ENCODE assay signal across 8 mouse cellular contexts in the genomic region with DNA sequence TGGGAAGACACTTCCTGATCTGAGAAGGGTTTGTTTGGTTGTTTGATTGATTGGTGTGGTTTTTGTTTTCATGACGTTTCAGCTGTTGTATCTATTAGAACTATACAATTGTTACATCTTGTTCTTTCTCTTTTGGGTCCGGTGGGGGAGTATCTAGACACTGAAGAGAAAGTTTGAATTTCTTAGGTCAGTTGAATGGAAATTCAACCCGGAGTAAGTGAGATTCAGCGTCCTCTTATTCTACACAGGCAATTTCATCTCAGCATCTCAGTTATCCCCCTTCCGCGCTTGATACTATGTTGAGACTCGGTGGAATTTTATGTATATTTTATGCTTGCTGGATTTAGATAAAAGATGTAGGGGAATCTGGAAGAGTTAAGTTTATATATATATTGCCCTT. TPM values are rescaled to one million over a fixed set of nuclear protein-coding genes. Genes with fewer than 3 reads are reported as not detected.
A peak's percentile ranks its signal among the peaks of the same experiment; 100 is the strongest.
DNase-seq lines count a peak whose midpoint lies in the region; ATAC-seq and TF ChIP-seq lines count a peak whose summit lies in the region.

No protein-coding gene starts in this region.

- no peak overlapping the region for H3K9ac ChIP-seq in hindbrain, embryonic 16.5 days (ENCODE audit: low read depth, low read length)
- no peak overlapping the region for H3K9ac ChIP-seq in midbrain, embryonic 16.5 days (ENCODE audit: low read depth, low read length)

- H3K36me3 ChIP-seq in hindbrain, embryonic 16.5 days (ENCODE audit: control insufficient read depth, insufficient read depth, low read length), result no peaks in the 10 kb centered on the region
- H3K36me3 ChIP-seq in midbrain, embryonic 16.5 days (ENCODE audit: control insufficient read depth, insufficient read depth, low read length), result no peaks in the 10 kb centered on the region

- WGBS in hindbrain, embryonic 16.5 days, result 9% methylated on average over 7 of the region's 7 CpGs
- 13% methylated on average over 7 of the region's 7 CpGs for WGBS in midbrain, embryonic 16.5 days

- no peak for DNase-seq in left cerebral cortex, adult 2 months (ENCODE audit: extremely low spot score in 1 of 2, low spot score in 2 of 2)
- no peak for DNase-seq in left cerebral cortex, adult 18-20 months (ENCODE audit: low spot score in 2 of 2)
- peak; percentile 13 for DNase-seq in c-Kit-positive CD71-positive TER-119-negative erythroid progenitor cells, embryonic 14.5 days (ENCODE audit: low read depth)
- no peak for DNase-seq in layer of hippocampus, postnatal 10 days (ENCODE audit: low spot score in 2 of 2)
- DNase-seq in thymus, postnatal 4 days, result no peak

- H3K4me3 ChIP-seq in left cerebral cortex, adult 2 months, result peak overlapping the region; percentile 62
- H3K4me3 ChIP-seq in hindbrain, embryonic 16.5 days (ENCODE audit: low read length), result peak overlapping the region; percentile 21; the same call in 1 of the 2 replicates
- H3K4me3 ChIP-seq in midbrain, embryonic 16.5 days (ENCODE audit: low read depth, low read length), result 0 out of 2 replicates have a peak overlapping the region, but pooled peaks have one; percentile 16

- H3K9me3 ChIP-seq in hindbrain, embryonic 16.5 days (ENCODE audit: control insufficient read depth, low read length), result no peaks in the 10 kb centered on the region
- H3K9me3 ChIP-seq in midbrain, embryonic 16.5 days (replicated peaks; ENCODE audit: control insufficient read depth, low read length, poor library complexity, severe bottlenecking), result no peaks in the 10 kb centered on the region

- H3K27ac ChIP-seq in left cerebral cortex, adult 2 months, result no peak overlapping the region
- no peak overlapping the region for H3K27ac ChIP-seq in hindbrain, embryonic 16.5 days (ENCODE audit: low read depth, low read length)
- no peak overlapping the region for H3K27ac ChIP-seq in midbrain, embryonic 16.5 days (ENCODE audit: low read length)

- TF ChIP-seq CTCF in left cerebral cortex, adult 2 months (IDR thresholded peaks at IDR 0.05), result no peak

- H3K4me2 ChIP-seq in hindbrain, embryonic 16.5 days (ENCODE audit: low read length), result peak overlapping the region; percentile 48
- H3K4me2 ChIP-seq in midbrain, embryonic 16.5 days (ENCODE audit: low read length), result peak overlapping the region; percentile 92

- no peak for ATAC-seq in hindbrain, embryonic 16.5 days
- ATAC-seq in midbrain, embryonic 16.5 days, result no peak
- no peak for ATAC-seq in activated CD4-positive, CD25-positive, alpha-beta regulatory T cell, adult 4 months

- intact Hi-C loops in left cerebral cortex, adult 2 months (cut with DNase I), result no loop called here

- no peaks in the 10 kb centered on the region; the same call in 1 of the 2 replicates for H3K4me1 ChIP-seq in hindbrain, embryonic 16.5 days (ENCODE audit: control insufficient read depth, insufficient read depth, low read depth, low read length)
- peaks cover 10% of the 10 kb centered on the region; the same call in 1 of the 2 replicates for H3K4me1 ChIP-seq in midbrain, embryonic 16.5 days (ENCODE audit: control insufficient read depth, insufficient read depth, low read length)

- no peaks in the 10 kb centered on the region for H3K27me3 ChIP-seq in hindbrain, embryonic 16.5 days (replicated peaks; ENCODE audit: control insufficient read depth, insufficient read depth, low read length)
- H3K27me3 ChIP-seq in midbrain, embryonic 16.5 days (ENCODE audit: control insufficient read depth, insufficient read depth, low read depth, low read length), result no peaks in the 10 kb centered on the region

RNA-seq across cellular contexts. Expression of gene Cggbp1, which starts 21.0 kb away (rescaled TPM):
- total RNA-seq in left cerebral cortex, adult 2 months (2021), result 10 to 100 TPM; 55.6 to 60.0 TPM
- total RNA-seq in left cerebral cortex, adult 18-20 months (2021), result 10 to 100 TPM; 59.0 to 62.7 TPM
- polyA plus RNA-seq in hindbrain, embryonic 16.5 days (2015; fragmentation: Nextera tagmentation; extraction: Ambion mirVana), result 59.4 and 68.2 TPM in 2 replicates
- 73.4 and 82.7 TPM in 2 replicates for polyA plus RNA-seq in midbrain, embryonic 16.5 days (2015; fragmentation: Nextera tagmentation; extraction: Ambion mirVana)
- 10 to 100 TPM; 58.8 to 62.9 TPM for total RNA-seq in layer of hippocampus, postnatal 10 days (2021)
- polyA plus RNA-seq in activated CD4-positive, CD25-positive, alpha-beta regulatory T cell, adult 4 months (2017; shearing (Covaris generic)), result 10 to 100 TPM; 45.1 to 53.3 TPM

RNA-seq across cellular contexts. Expression of gene Zfp654, which starts 21.4 kb away (rescaled TPM):
- total RNA-seq in left cerebral cortex, adult 2 months (2021), result 10 to 100 TPM; 16.8 to 17.7 TPM
- total RNA-seq in left cerebral cortex, adult 18-20 months (2021), result 10 to 100 TPM; 17.1 to 17.7 TPM
- polyA plus RNA-seq in hindbrain, embryonic 16.5 days (2015; fragmentation: Nextera tagmentation; extraction: Ambion mirVana), result 4.3 and 5.0 TPM in 2 replicates
- 5.9 and 6.1 TPM in 2 replicates for polyA plus RNA-seq in midbrain, embryonic 16.5 days (2015; fragmentation: Nextera tagmentation; extraction: Ambion mirVana)
- total RNA-seq in layer of hippocampus, postnatal 10 days (2021), result 10 to 100 TPM; 13.1 to 14.1 TPM
- polyA plus RNA-seq in activated CD4-positive, CD25-positive, alpha-beta regulatory T cell, adult 4 months (2017; shearing (Covaris generic)), result 1 to 10 TPM; 8.9 to 9.8 TPM
